17 mouse cellular contexts compared by ENCODE assay signal in the genomic region with DNA sequence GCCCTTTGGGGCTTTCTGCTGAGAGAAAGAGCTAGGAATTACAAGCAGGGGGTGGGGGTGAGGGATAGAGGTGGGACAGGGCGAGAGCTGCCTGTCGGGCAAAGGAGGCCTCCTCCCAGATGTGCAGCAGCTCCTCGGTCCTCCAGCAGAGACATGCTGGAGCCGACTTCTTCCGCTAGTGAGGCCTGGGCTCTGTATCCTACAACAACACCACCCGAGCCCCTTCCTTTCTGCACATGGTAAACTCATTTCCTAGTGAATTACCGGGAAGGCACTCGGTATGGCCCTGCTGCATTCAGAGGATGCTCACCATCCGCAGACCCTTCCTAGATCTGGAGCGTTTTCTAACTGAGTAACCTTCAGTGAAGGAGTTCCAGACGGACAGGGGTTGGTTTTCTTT. TPM values are rescaled to one million over a fixed set of nuclear protein-coding genes. Genes with fewer than 3 reads are reported as not detected.
DNase-seq lines count a peak whose midpoint lies in the region; ATAC-seq and TF ChIP-seq lines count a peak whose summit lies in the region.
"Had no signal": no experiment of that assay in that cellular context is flagged by ENCODE, and none has a peak within 500 bp of the region (broad histone marks: within the 10 kb centered on the region; RNA-seq: fewer than 3 reads in every experiment).

No protein-coding gene starts in this region.

- peak; percentile 45 for DNase-seq in gastrocnemius, adult 2 months
- DNase-seq in gastrocnemius, adult 18-20 months (ENCODE audit: low spot score) = no peak
- DNase-seq in 3T3-L1 (ENCODE audit: low read depth, low spot score) = peak; percentile 11
- peak; percentile 37 to 45 for DNase-seq in heart, postnatal 10 days
- DNase-seq in liver, embryonic 11.5 days (ENCODE audit: low spot score) = no peak
- DNase-seq in adrenal gland, adult (ENCODE audit: inconsistent age in 2 of 2, low spot score in 1 of 2) = no peak
- DNase-seq: adrenal gland, adult 2 months; kidney, postnatal 25 days; lung, adult 18-20 months; spleen, adult 18-20 months; thymus, adult 2 months had no signal

- 21% methylated on average over 11 of the region's 11 CpGs for WGBS in limb, embryonic 15.5 days
- WGBS in liver, embryonic 11.5 days = 42% methylated on average over 11 of the region's 11 CpGs

- peaks cover 67% of the 10 kb centered on the region for H3K4me1 ChIP-seq in limb, embryonic 15.5 days
- no peaks in the 10 kb centered on the region for H3K4me1 ChIP-seq in liver, embryonic 11.5 days (replicated peaks; ENCODE audit: control insufficient read depth, insufficient read depth, low read length)
- H3K4me1 ChIP-seq: megakaryocyte, embryonic 14.5 days had no signal

- H3K36me3 ChIP-seq in limb, embryonic 15.5 days = no peaks in the 10 kb centered on the region
- H3K36me3 ChIP-seq in liver, embryonic 11.5 days (ENCODE audit: control insufficient read depth, insufficient read depth, low read length) = no peaks in the 10 kb centered on the region

- intact Hi-C loops in gastrocnemius, adult 2 months (cut with DNase I) = no loop called here
- intact Hi-C loops in heart, postnatal 10 days (cut with DNase I) = no loop called here

- no peak overlapping the region for H3K9ac ChIP-seq in limb, embryonic 15.5 days
- H3K9ac ChIP-seq in liver, embryonic 11.5 days (ENCODE audit: low read depth, low read length) = no peak overlapping the region

- TF ChIP-seq CTCF in gastrocnemius, adult 2 months (IDR thresholded peaks at IDR 0.05) = no peak

- no peak for ATAC-seq in limb, embryonic 15.5 days (ENCODE audit: insufficient number of reproducible peaks, low FRiP score, low TSS enrichment, low read depth)
- ATAC-seq in liver, embryonic 11.5 days (replicated peaks; ENCODE audit: low FRiP score) = no peak
- no peak for ATAC-seq in cerebellum, adult (ENCODE audit: insufficient number of reproducible peaks, low FRiP score, low TSS enrichment)
- ATAC-seq: forebrain, embryonic 14.5 days had no signal

- H3K27ac ChIP-seq in gastrocnemius, adult 2 months = peak overlapping the region; percentile 78
- peak overlapping the region; percentile 55; the same call in 1 of the 2 replicates for H3K27ac ChIP-seq in limb, embryonic 15.5 days
- no peak overlapping the region for H3K27ac ChIP-seq in liver, embryonic 11.5 days (ENCODE audit: low read depth, low read length)
- H3K27ac ChIP-seq: left cerebral cortex, adult 2 months had no signal

- H3K4me2 ChIP-seq in limb, embryonic 15.5 days = peak overlapping the region; percentile 36
- H3K4me2 ChIP-seq in liver, embryonic 11.5 days = no peak overlapping the region

- no peaks in the 10 kb centered on the region for H3K9me3 ChIP-seq in limb, embryonic 15.5 days
- H3K9me3 ChIP-seq in liver, embryonic 11.5 days (ENCODE audit: control insufficient read depth, low read length) = no peaks in the 10 kb centered on the region
- H3K9me3 ChIP-seq: megakaryocyte, embryonic 14.5 days had no signal

- H3K4me3 ChIP-seq in gastrocnemius, adult 2 months = peak overlapping the region; percentile 55
- H3K4me3 ChIP-seq in limb, embryonic 15.5 days = peak overlapping the region; percentile 6; the same call in 1 of the 2 replicates
- no peak overlapping the region for H3K4me3 ChIP-seq in liver, embryonic 11.5 days (ENCODE audit: low read depth, low read length)
- H3K4me3 ChIP-seq: left cerebral cortex, adult 2 months; megakaryocyte, embryonic 14.5 days had no signal

- H3K27me3 ChIP-seq in limb, embryonic 15.5 days = peaks cover 36% of the 10 kb centered on the region
- peaks cover 46% of the 10 kb centered on the region for H3K27me3 ChIP-seq in liver, embryonic 11.5 days (replicated peaks; ENCODE audit: control insufficient read depth, insufficient read depth, low read length)

RNA-seq across cellular contexts. Expression of gene Ebf3, which starts 14.1 kb away (rescaled TPM):
- 1 to 10 TPM; 7.2 to 7.7 TPM for total RNA-seq in gastrocnemius, adult 2 months (2021)
- total RNA-seq in gastrocnemius, adult 18-20 months (2021) = 1 to 10 TPM; 6.2 to 7.2 TPM
- total RNA-seq in heart, postnatal 10 days (2021) = 10 to 100 TPM; 19.8 to 20.0 TPM
- 4.7 and 8.1 TPM in 2 replicates for polyA plus RNA-seq in limb, embryonic 15.5 days (2015; fragmentation: Nextera tagmentation; extraction: Ambion mirVana)
- polyA plus RNA-seq in liver, embryonic 11.5 days (2014; fragmentation: Nextera tagmentation; extraction: Ambion mirVana) = 0.55 and 0.83 TPM in 2 replicates
- total RNA-seq: MEL had no signal

Comparison
In these comparisons a context has a peak if more than half of its experiments do, and no peak if none do; other contexts are left out.
1. DNase-seq: peak in gastrocnemius, adult 2 months (single experiment), 3T3-L1 (single experiment) and heart, postnatal 10 days (2 of 2); none in gastrocnemius, adult 18-20 months (single experiment), liver, embryonic 11.5 days (single experiment) and adrenal gland, adult (0 of 2).